Mouse (Mus musculus) spleen, adult 12 weeks (tissue): ENCODE results near the gene Pigyl.

Experiments used
- DNase-seq: peaks from one replicate; pipeline ENCODE4 v3.0.0; 2022; ENCODE audit warnings: low spot score

The Pigyl gene

DNA sequence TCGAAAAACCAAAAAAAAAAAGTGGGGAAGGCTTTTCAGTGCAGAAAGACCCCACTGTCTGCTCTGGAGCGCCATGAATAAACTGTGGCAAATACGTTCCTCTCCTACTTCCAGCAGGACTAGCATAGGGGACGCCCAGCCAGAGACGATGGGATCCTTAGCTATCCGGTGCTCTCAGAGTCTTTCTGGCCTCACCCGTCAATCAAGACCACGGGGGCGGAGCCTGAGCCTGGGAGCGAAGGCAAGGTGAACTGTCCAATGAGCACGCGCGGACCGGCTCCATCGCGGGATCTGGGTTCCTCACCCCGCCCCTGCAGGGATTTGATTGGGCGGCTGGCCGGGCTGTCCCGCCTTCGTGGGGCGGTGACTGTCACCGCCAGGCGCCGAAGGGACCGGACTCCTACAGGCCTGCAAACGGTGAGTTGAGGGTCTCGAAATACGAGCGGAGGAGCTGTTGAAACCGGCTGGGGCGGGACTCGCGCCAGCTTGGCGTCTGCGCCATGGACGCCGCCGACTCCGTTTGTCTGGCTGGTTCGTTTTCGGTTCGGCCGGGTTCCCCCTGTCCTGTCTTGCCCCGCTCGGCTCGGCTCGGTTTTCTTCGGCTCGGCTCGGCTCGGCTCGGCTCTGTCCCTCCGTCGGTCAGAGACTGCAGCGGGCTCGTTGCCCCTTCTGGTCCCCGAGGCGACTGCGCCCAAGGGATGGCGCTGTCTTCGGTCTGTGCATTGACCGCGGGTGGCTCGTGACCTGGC lies at the start of gene Pigyl:
Gene Pigyl (plus strand): TSS at position 350 of the 749 bp plus-strand sequence.
- DNase-seq, result peak; percentile 99

- DNase-seq, result no peak
Measured at GRCm38 (mm10) chr9:22108194-22108593, 48.5 kb upstream of the Pigyl start.

DNA sequence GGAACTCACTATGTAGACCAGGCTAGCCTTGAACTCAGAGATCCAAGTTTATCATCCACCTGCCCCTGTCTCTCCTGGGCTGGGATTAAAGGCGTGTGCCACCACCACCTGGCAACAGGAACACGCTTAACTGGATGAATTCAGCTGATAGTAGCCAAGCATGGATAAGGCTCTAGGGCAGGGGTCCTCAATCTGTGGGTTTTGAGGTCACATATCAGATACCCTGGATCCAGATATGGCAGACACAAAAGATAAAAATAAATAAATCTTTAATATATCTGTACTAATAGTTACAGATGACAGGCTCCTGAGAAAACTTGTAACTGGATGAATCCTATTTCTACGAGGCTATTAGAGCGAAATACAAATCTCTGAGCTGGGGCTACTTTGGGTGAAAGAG lies 41.0 kb upstream of the Pigyl start:
- no peak for DNase-seq

GRCm38 (mm10) chr9:22116086-22116485 lies 40.6 kb upstream of the Pigyl start:
- no peak for DNase-seq

- DNase-seq, result peak; percentile 87
Measured at GRCm38 (mm10) chr9:22116740-22117426, 39.8 kb upstream of the Pigyl start, which contains the start of gene Elof1. Gene Elof1 (minus strand): TSS chr9:22117172.

GRCm38 (mm10) chr9:22117754-22118456 lies 38.7 kb upstream of the Pigyl start:
- DNase-seq, result peak; percentile 64

DNA sequence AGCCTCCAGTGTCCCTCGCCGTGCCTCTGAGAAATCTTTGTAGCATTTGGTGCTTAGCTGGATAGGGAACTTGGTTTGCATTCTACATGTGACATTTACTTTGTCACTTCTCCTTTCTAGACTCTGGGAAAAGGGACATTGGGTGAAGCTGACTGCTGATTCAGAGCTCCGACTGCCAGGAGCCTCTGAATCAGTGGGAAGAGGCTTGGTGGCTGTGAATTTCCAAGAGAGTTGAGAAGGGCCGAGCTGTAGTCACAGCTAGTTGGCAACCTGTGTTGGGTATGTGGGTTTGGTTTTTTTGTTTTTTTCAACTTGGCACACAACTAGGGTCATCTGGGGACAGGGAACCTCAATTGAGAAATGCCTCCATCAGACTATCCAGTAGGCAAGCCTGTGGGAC lies 37.1 kb upstream of the Pigyl start:
- DNase-seq, result no peak

DNA sequence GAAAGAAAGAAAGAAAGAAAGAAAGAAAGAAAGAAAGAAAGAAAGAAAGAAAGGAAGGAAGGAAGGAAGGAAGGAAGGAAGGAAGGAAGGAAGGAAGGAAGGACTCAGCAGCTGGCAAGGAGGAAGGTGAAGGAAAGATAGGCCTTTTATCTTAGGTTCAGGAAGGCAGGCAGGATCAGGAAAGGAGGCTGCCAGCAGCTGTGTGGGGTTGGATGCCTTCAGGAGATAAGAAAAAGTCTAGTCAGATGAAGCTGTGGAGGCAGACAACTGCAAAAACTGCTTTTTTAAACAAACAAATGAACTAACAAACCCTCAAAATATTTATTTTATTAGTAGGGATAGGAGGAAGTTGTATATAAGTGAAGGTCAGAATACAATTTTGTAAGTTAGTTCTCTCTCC lies 35.1 kb upstream of the Pigyl start:
- no peak for DNase-seq

- no peak for DNase-seq
Measured at GRCm38 (mm10) chr9:22122005-22122404, 34.6 kb upstream of the Pigyl start.

DNA sequence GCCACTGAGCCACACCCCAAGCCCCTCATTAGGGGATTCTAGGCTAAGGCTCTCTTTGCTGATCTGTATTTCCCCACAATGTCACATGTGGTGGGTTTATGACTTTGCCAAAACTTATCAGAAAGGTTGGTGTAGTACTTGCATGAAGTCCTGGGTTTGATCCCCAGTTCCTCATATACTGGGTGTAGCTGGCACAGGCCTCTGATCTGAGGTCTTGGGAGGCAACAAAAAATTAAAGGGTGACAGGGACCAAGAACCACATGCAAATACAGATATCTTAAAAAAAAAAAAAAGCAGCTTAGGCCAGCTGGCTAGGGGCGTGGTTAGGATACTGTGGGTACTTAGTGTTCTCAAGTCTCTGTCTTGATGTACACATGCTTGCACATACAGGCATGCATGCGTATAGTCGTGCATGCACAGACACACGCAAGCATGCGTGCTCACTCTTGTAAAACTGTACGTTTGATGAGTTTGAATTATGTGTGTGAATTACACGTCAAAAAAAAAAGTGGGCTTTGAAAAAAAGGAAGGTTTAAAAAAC lies 33.5 kb upstream of the Pigyl start:
- DNase-seq, result peak; percentile 46

DNA sequence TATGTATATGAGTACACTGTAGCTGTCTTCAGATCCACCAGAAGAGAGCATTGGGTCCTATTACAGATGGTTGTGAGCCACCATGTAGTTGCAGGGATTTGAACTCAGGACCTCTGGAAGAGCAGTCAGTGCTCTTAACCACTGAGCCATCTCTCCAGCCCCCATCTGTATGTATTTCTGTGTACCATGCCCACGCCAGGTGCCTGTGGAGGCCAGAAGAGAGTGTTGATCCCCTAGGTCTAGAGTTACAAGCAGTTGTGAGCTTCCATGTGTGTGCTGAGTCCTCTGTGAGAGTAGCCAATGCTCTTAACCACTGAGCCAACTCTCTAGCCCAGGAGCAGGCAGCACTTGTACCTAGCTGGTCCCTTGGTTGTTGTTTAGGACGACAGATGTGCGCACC lies 32.5 kb upstream of the Pigyl start:
- DNase-seq, result no peak

DNA sequence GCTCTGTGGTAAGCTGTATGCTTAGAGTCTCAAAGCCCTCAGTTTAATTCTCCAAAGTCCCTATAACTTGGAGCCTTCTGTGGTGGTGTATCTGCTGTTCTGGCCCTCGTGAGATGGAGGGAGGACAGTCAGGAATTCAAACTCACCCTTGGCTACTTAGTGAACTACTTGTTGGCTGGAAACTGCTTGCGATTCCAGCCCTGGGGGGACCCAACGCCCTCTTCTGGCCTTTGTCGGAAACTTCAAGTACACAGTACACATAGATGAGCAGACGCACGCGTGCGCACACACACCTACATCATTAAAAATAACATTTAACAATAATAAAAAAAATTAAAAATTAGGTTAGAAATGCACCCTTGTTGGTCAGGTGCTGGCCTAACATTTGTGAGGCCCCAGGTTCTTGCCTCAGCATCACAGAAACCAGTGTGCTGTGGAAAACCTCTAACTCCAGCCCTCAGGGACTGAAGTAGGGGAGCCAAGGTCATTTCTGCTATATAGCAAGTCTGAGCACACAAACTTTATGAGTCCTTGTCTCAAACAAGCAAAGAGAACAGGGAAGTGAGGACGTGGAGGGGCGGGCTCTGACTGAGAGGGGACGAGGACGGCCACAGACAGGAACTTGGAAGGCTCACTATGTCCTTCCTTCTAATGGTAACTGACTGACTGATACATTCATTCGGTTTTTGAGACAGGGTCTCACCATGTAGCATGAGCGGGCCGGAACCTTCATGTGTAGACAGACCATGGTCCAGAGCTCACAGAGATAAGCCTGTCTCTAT lies 31.2 kb upstream of the Pigyl start:
- DNase-seq, result no peak

DNA sequence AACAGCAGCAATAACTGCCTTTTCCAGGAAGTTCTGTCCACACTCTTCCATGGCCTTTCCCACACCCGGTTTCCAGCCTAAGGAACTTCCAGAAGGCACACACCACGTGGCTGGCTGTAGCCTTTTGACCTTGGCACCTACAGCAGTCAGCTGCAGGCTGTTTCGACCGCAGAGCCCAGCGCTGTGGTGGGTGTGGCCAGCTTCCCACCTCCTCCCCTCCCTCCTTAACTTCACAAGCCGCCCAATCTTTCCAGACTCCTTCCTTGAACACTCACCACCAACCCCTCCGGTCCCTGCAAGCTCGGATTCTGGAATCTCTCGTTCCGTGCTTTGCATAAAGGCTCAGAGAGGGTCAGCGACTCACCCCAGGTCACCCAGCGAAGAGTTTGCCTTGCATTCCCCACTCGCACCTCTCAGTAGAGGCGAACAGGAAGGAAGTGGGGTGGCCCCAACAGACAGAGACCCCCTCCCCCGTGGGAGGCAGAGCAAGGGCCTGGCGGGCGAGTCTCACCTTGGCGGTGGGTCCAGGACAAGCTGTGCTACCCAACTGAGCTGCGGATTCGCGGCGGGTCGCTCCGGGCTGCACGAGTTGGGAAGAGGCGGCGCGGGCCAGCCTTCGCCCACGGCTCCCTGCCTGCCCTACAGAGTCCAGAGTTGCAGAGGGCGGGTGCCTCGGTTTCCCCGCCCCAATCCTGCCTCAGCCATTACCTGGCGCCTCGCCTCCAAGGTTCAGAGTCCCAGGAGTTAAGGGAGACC lies 25.2 kb upstream of the Pigyl start:
- peak; percentile 42 for DNase-seq

DNA sequence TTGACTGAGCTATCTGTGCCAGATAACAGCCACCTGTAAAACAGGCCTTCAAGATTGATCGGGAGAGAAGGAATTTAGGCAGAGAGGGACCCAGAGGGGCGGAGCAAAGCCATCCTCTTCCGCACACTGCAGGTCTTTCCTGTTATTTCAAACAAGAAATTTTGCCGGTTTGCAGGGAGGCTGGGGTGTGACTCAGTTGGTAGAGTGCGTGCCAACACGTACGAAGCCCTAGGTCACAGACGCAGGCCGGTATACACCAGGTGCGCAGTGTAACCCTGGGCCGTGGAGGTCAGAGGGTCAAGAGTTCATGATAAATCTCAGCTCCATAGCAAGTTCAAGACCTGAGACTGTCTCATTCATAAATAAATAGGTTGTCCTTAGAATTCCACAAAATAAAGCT lies 24.4 kb upstream of the Pigyl start:
- DNase-seq, result no peak

GRCm38 (mm10) chr9:22134246-22134890 lies 22.3 kb upstream of the Pigyl start:
- no peak for DNase-seq

GRCm38 (mm10) chr9:22134988-22135643 lies 21.5 kb upstream of the Pigyl start:
- no peak for DNase-seq

GRCm38 (mm10) chr9:22135644-22136390 lies 20.8 kb upstream of the Pigyl start, which contains the start of gene Acp5:
Gene Acp5 (minus strand): TSS chr9:22135711.
- DNase-seq, result peak; percentile 55

- no peak for DNase-seq
Measured at GRCm38 (mm10) chr9:22136765-22137547, 19.7 kb upstream of the Pigyl start.
